Mouse (Mus musculus): ENCODE results near the gene Cenpc1. TPM values are rescaled to one million over a fixed set of nuclear protein-coding genes. Genes with fewer than 3 reads are reported as not detected.

Cenpc1 gene
- 20.5 and 20.7 TPM in 2 replicates for polyA plus RNA-seq (2012; rRNA removed)

GRCm38 (mm10) chr5:86065101-86065875 lies at the start of gene Cenpc1:
Gene Cenpc1, minus strand, starts transcription at chr5:86065583.

GRCm38 (mm10) chr5:86071538-86071937 lies 6.2 kb upstream of the Cenpc1 start, which contains the start of gene Stap1:
Gene Stap1, plus strand, starts transcription at chr5:86071746.

Other genes starting within 250 kb of the Cenpc1 start
- gene Stap1, start 6.2 kb upstream of the Cenpc1 start, polyA plus RNA-seq (2012; rRNA removed), result 0.11 TPM in 1 of 2 replicates, not detected in the other
- gene Uba6, start 107.2 kb upstream of the Cenpc1 start, polyA plus RNA-seq (2012; rRNA removed), result 11.2 and 12.8 TPM in 2 replicates
- gene Gnrhr, start 132.3 kb upstream of the Cenpc1 start, polyA plus RNA-seq (2012; rRNA removed), result not detected in 2 replicates
- not detected in 2 replicates for gene Tmprss11c, start 223.7 kb upstream of the Cenpc1 start, polyA plus RNA-seq (2012; rRNA removed)